Mouse (Mus musculus) forebrain, postnatal 0 days (tissue): Measurements from ENCODE around the gene 2900011O08Rik. TPM values are rescaled to one million over a fixed set of nuclear protein-coding genes. Genes with fewer than 3 reads are reported as not detected.

Experiments used
- ATAC-seq: fragments of 200-750 bp; cut with Nextera tagmentation; 2 replicates; pipeline ENCODE4 v1.8.0; 2017; ENCODE audit warnings: mild to moderate bottlenecking, moderate library complexity
- DNase-seq: peaks from one replicate; pipeline ENCODE4 v3.0.0-alpha.2; 2015
- H3K27ac ChIP-seq: fragments of 300-500 bp; sonication (generic); 2 replicates; pipeline ENCODE4 v1.5.1; 2014; ENCODE audit warnings: low read depth, mild to moderate bottlenecking, antibody characterized with exemption, low read length, moderate library complexity, mixed read lengths
- H3K27me3 ChIP-seq: fragments of 300-500 bp; sonication (generic); 2 replicates; pipeline ENCODE4 v1.6.1; 2014; ENCODE audit warnings: mild to moderate bottlenecking, low read length, mixed read lengths; ENCODE audit not compliant: insufficient read depth
- H3K36me3 ChIP-seq: fragments of 300-500 bp; sonication (generic); 2 replicates; pipeline ENCODE4 v1.6.1; 2014; ENCODE audit warnings: mild to moderate bottlenecking, moderate library complexity; ENCODE audit not compliant: insufficient read depth
- H3K4me1 ChIP-seq: fragments of 300-500 bp; sonication (generic); 2 replicates; pipeline ENCODE4 v1.6.1; 2014; ENCODE audit warnings: antibody characterized with exemption; ENCODE audit not compliant: insufficient read depth
- H3K4me2 ChIP-seq: fragments of 300-500 bp; sonication (generic); 2 replicates; pipeline ENCODE4 v1.6.1; 2014; ENCODE audit warnings: low read depth, mild to moderate bottlenecking, moderate library complexity
- H3K4me3 ChIP-seq: fragments of 300-500 bp; sonication (generic); 2 replicates; pipeline ENCODE4 v1.5.1; 2014; ENCODE audit warnings: low read depth, low read length, mixed read lengths
- H3K9ac ChIP-seq: fragments of 300-500 bp; sonication (generic); 2 replicates; pipeline ENCODE4 v1.6.1; 2014; ENCODE audit warnings: mild to moderate bottlenecking
- H3K9me3 ChIP-seq: fragments of 300-500 bp; sonication (generic); 2 replicates; pipeline ENCODE4 v1.6.1; 2016; ENCODE audit warnings: low read length
- CTCF ChIP-seq: sonication (generic); IDR thresholded peaks from 2 replicates; pipeline ENCODE4 v1.5.1; 2016; ENCODE audit warnings: antibody characterized with exemption, control low read depth, low read depth
- WGBS: fragments of 180-500 bp; shearing (Covaris S2); extraction: QIAGEN DNeasy Blood & Tissue Kit; methylation state at CpG from one replicate; pipeline ENCODE4 v1.1.7; 2014; 5-methylcytosine and 5-hydroxymethylcytosine counted together
- polyA plus RNA-seq: library from polyadenylated mRNA; unstranded; fragments of >200 nt; fragmentation: Nextera tagmentation; extraction: Ambion mirVana; gene quantifications from 2 replicates; pipeline ENCODE4 v1.2.1, GENCODE M21; 2015
- total RNA-seq: library from RNA; depleted of rRNA; stranded (reverse); fragments of >200 nt; gene quantifications from 2 replicates; pipeline ENCODE4 v1.2.3, GENCODE M21; 2014

Gene 2900011O08Rik
- total and polyA plus RNA-seq, 2 experiments from 2014 or later, result 165 to 213 TPM

DNA sequence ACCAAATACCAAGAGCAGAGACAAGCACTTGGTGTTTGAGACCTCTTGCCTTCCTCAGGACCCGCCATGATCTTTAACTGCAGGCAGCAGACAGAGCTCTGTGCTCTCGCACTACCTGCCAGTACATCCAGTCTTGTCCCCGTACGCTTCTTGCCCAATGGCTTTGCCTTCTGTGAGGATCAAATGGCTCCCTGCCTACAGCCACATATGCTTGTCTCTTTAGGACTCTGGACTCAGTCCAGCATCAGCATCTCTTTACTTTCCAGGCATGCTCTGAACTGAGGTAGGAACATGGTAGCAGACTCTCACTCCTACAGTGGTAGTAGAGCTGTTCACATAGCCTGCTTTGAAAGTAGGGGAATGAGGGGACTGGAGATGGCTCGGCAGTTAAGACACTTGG lies 134.5 kb downstream of the 2900011O08Rik start:
- no peak overlapping the region for H3K4me2 ChIP-seq
- no peak for ATAC-seq
- DNase-seq, result no peak
- H3K9me3 ChIP-seq, result no peaks in the 10 kb centered on the region
- no peaks in the 10 kb centered on the region for H3K4me1 ChIP-seq
- H3K4me3 ChIP-seq, result no peak overlapping the region
- H3K9ac ChIP-seq, result no peak overlapping the region
- no peak overlapping the region for H3K27ac ChIP-seq
- no peaks in the 10 kb centered on the region for H3K27me3 ChIP-seq
- no peak for TF ChIP-seq CTCF
- 96% methylated on average over 5 of the region's 5 CpGs for WGBS
- H3K36me3 ChIP-seq, result peaks cover 74% of the 10 kb centered on the region

DNA sequence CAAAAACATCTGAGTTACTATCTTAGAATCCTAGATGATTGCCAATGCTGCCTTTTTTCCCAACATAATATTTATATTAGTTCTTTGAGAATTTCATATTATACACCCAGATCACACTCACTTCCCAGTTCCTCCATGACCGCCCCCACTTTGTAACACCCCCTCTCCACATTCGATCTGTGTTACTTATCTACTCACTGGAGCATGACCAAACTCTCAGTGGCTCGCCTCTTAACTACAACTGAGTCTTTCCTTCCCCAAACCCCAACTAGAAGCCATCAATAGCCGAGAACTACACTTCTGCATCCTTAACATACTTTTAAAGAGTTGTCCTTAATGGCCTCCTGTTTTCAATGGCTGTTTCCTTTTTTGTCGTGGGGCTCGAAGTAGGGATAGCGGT lies 135.2 kb downstream of the 2900011O08Rik start:
- Histone ChIP-seq H3K4me1 (no peaks in the 10 kb centered on the region), H3K36me3 (peaks cover 71% of the 10 kb centered on the region), H3K4me3 (no peak overlapping the region), H3K27me3 (no peaks in the 10 kb centered on the region), H3K9ac (no peak overlapping the region), H3K4me2 (no peak overlapping the region), H3K9me3 (no peaks in the 10 kb centered on the region), H3K27ac (no peak overlapping the region)
- no peak for DNase-seq
- no peak for ATAC-seq
- no peak for TF ChIP-seq CTCF
- 97% methylated on average over 7 of the region's 7 CpGs for WGBS

DNA sequence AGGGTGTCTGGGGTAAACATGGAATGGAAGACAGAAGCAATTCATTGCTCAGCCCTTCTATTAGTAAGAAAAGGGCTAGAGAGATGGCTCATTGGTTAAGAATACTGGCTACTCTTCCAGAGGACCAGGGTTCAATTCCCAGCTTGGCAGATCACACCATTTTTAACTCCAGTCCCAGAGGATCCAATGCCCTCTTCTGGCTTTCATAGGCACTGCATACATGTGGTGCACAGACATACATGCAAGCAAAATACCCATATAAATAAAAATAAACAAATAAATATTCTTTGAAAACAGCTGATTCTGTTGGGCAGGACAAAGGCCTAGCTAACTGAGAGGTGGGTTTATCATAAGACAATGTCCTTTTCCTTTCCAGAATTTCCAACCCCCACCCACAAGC lies 136.2 kb downstream of the 2900011O08Rik start:
- Histone ChIP-seq H3K36me3 (peaks cover 70% of the 10 kb centered on the region), H3K9me3 (no peaks in the 10 kb centered on the region), H3K4me3 (no peak overlapping the region), H3K27ac (no peak overlapping the region), H3K4me2 (no peak overlapping the region), H3K4me1 (no peaks in the 10 kb centered on the region), H3K27me3 (no peaks in the 10 kb centered on the region), H3K9ac (no peak overlapping the region)
- ATAC-seq (no peak), DNase-seq (no peak)
- TF ChIP-seq CTCF, result no peak; the same call in 1 of the 2 replicates

DNA sequence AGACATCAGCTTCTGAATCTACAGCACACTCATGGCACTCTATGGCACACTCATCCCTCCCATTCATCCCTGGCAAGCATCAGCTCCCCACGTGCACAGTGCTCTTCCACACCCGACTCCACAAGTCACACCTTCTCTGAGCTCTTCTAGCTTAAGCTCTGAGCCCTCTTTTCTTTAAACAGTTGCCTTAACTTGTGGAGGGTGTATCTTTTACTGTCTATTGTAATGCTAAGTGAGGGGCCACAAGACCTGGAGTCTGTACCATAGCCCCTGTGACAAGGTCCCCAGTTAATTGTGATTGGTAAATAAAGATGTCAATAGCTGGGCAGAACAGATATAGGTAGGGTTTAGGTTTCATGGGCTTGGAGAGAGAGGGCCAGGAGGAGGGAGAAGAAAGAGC lies 137.5 kb downstream of the 2900011O08Rik start:
- H3K36me3 ChIP-seq, result peaks cover 80% of the 10 kb centered on the region
- DNase-seq, result no peak
- TF ChIP-seq CTCF, result no peak
- WGBS, result 78% methylated on average over 2 of the region's 2 CpGs
- no peak for ATAC-seq
- H3K4me1 ChIP-seq, result no peaks in the 10 kb centered on the region
- H3K27me3 ChIP-seq, result no peaks in the 10 kb centered on the region
- H3K27ac ChIP-seq, result no peak overlapping the region
- H3K4me2 ChIP-seq, result no peak overlapping the region
- no peaks in the 10 kb centered on the region for H3K9me3 ChIP-seq
- no peak overlapping the region for H3K4me3 ChIP-seq
- H3K9ac ChIP-seq, result no peak overlapping the region

DNA sequence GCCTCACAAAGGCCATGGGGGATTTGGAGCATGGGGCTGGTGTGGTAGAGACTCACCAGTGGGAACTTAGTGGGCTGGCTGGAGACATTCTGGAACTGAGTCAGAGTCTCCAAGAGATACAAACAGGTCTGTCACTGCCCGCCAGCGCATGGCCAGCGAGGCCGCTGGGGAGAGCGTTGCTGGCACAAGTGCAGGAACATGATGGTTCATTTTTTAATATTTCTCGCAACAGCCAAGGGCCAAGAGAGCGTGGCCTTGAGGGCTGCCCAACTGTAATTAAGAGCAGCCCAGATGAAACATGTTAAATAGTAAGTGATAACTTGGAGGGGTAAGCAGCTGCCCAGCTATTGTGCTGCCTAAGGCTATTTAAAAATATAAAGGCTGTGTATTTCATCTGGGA lies 138.3 kb downstream of the 2900011O08Rik start:
- Histone ChIP-seq H3K4me1 (no peaks in the 10 kb centered on the region), H3K9ac (no peak overlapping the region), H3K9me3 (no peaks in the 10 kb centered on the region), H3K27ac (no peak overlapping the region), H3K36me3 (peaks cover 89% of the 10 kb centered on the region), H3K27me3 (no peaks in the 10 kb centered on the region), H3K4me3 (no peak overlapping the region), H3K4me2 (no peak overlapping the region)
- ATAC-seq (no peak), DNase-seq (no peak)
- 98% methylated on average over 7 of the region's 7 CpGs for WGBS
- TF ChIP-seq CTCF, result no peak

DNA sequence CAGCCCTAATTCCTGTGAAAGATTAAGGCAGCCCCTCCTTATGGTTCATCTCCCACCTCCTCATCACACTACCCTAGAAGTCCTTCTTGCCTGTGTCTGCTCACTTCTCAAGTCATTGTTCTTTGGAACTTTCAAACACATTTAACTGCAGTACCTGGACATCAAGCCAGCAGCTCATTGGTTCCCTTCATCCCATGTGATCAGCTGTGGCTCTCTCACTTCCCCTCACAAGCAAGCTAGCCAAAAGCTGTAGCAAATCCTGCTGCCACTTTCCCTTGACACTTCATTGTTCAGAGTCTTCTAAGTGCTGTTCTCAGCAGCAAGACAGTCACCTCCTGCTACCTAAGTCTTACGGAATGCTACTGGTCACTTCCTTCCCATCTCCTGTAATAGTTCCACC lies 138.8 kb downstream of the 2900011O08Rik start:
- no peak overlapping the region for H3K4me3 ChIP-seq
- no peaks in the 10 kb centered on the region for H3K27me3 ChIP-seq
- no peaks in the 10 kb centered on the region for H3K4me1 ChIP-seq
- H3K27ac ChIP-seq, result no peak overlapping the region
- ATAC-seq (no peak), DNase-seq (no peak)
- whole genome bisulfite sequencing, result 95% methylated on average over 1 of the region's 1 CpGs
- no peaks in the 10 kb centered on the region for H3K9me3 ChIP-seq
- H3K36me3 ChIP-seq, result peaks cover 90% of the 10 kb centered on the region
- no peak for TF ChIP-seq CTCF
- H3K9ac ChIP-seq, result no peak overlapping the region
- H3K4me2 ChIP-seq, result no peak overlapping the region

DNA sequence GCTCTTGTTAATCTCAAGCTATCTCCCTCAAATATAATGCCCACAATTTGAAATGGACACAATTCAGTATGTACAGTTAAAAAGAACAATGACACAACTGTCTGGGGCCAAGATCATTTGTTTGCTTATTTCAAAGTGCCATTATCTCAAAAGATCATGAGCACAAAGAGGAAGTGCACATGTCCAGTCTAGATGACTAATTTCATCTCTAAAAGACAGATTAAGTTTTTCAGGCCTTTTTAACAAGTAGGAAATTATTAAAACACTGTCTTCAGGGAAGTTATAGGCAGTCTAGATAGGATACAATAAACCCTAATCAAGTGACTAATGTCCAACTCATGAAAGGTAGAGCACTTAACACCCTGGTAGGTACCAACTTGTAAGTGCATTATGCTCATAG lies 142.6 kb downstream of the 2900011O08Rik start:
- no peak for ATAC-seq
- no peak for TF ChIP-seq CTCF

DNA sequence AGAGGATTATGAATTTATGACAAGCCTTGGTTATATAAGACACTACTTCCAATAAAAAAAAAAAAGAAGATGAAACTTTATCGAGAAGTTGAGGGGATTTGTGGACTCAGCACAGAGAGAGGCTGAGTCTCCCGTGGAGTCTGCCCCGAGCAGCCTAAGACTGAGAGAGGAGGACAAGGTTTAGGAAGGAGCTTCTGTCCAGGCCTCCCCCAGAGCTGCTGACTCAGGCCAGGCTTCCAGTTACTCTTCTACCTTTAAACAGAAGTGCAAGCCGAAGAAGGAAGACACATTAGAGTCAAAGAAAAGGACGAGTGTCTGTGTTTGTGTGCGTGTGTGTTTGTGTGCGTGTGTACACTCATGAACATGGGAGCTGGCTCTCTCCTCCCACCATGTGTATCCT lies 144.4 kb downstream of the 2900011O08Rik start:
- WGBS, result 88% methylated on average over 7 of the region's 7 CpGs
- no peak for ATAC-seq
- H3K36me3 ChIP-seq, result peaks cover 90% of the 10 kb centered on the region

More for the DNA sequence above, 142.6 kb downstream of the 2900011O08Rik start:
- H3K36me3 ChIP-seq, result peaks cover 88% of the 10 kb centered on the region
- no peaks in the 10 kb centered on the region for H3K4me1 ChIP-seq
- no peak overlapping the region for H3K4me3 ChIP-seq
- H3K27ac ChIP-seq, result no peak overlapping the region
- H3K4me2 ChIP-seq, result no peak overlapping the region
- H3K9ac ChIP-seq, result no peak overlapping the region
- no peaks in the 10 kb centered on the region for H3K27me3 ChIP-seq
- no peaks in the 10 kb centered on the region for H3K9me3 ChIP-seq
- no peak for DNase-seq

More for the DNA sequence above, 144.4 kb downstream of the 2900011O08Rik start:
- H3K9me3 ChIP-seq, result no peaks in the 10 kb centered on the region
- no peak overlapping the region for H3K4me2 ChIP-seq
- no peak for DNase-seq
- H3K27me3 ChIP-seq, result no peaks in the 10 kb centered on the region
- H3K27ac ChIP-seq, result no peak overlapping the region
- H3K4me1 ChIP-seq, result no peaks in the 10 kb centered on the region
- no peak overlapping the region for H3K4me3 ChIP-seq
- no peak overlapping the region for H3K9ac ChIP-seq
- no peak for TF ChIP-seq CTCF
